22 mouse cellular contexts compared by ENCODE assay signal in genomic region chr4:59634532-59634931, GRCm38 (mm10). TPM values are rescaled to one million over a fixed set of nuclear protein-coding genes. Genes with fewer than 3 reads are reported as not detected.
DNase-seq lines count a peak whose midpoint lies in the region; ATAC-seq and TF ChIP-seq lines count a peak whose summit lies in the region.
"Had no signal": no experiment of that assay in that cellular context is flagged by ENCODE, and none has a peak within 500 bp of the region (broad histone marks: within the 10 kb centered on the region; RNA-seq: fewer than 3 reads in every experiment).

No protein-coding gene starts in this region.

- TF ChIP-seq CTCF in MEL (IDR thresholded peaks at IDR 0.05 in 2 of 3, conservative IDR thresholded peaks at IDR 0.05 in 1 of 3; ENCODE audit: control insufficient read depth in 1 of 3, insufficient read depth in 1 of 3, low read depth in 2 of 3, low read length in 3 of 3, poor library complexity in 1 of 3, severe bottlenecking in 1 of 3), result no peak

- peak; percentile 48 to 58; a peak in 3 of 4 replicates for TF ChIP-seq EP300 in MEL (IDR thresholded peaks at IDR 0.05; ENCODE audit: low read depth in 1 of 2, low read length in 2 of 2)

- no peaks in the 10 kb centered on the region for H3K27me3 ChIP-seq in MEL (ENCODE audit: control insufficient read depth in 1 of 2, insufficient read depth in 2 of 2, low read length in 2 of 2)
- H3K27me3 ChIP-seq in forebrain, embryonic 11.5 days (ENCODE audit: control insufficient read depth, insufficient read depth, low read length), result no peaks in the 10 kb centered on the region
- H3K27me3 ChIP-seq: CH12.LX, Patski had no signal

- 77% methylated on average over 1 of the region's 1 CpGs for WGBS in forebrain, embryonic 11.5 days

- H3K4me2 ChIP-seq in forebrain, embryonic 11.5 days (ENCODE audit: low read depth, low read length, severe bottlenecking), result no peak overlapping the region

- TF ChIP-seq POLR2A in MEL (IDR thresholded peaks at IDR 0.05; ENCODE audit: control insufficient read depth in 1 of 2, insufficient read depth in 1 of 2, low read depth in 1 of 2, low read length in 2 of 2, poor library complexity in 1 of 2), result no peak

- peaks cover 22 to 25% of the 10 kb centered on the region in 2 experiments for H3K4me1 ChIP-seq in MEL (ENCODE audit: control insufficient read depth in 1 of 2, insufficient read depth in 2 of 2, low read length in 2 of 2)
- H3K4me1 ChIP-seq in forebrain, embryonic 11.5 days (replicated peaks; ENCODE audit: control insufficient read depth, insufficient read depth, low read length), result peaks cover 4% of the 10 kb centered on the region

- H3K9me3 ChIP-seq in MEL (replicated peaks; ENCODE audit: insufficient read depth, low read length), result no peaks in the 10 kb centered on the region
- H3K9me3 ChIP-seq in forebrain, embryonic 11.5 days (ENCODE audit: control insufficient read depth, low read length), result no peaks in the 10 kb centered on the region
- H3K9me3 ChIP-seq: G1E had no signal

- 0 out of 2 replicates have a peak, but pooled peaks have one; percentile 11 for ATAC-seq in megakaryocyte-erythroid progenitor cell, adult 5-6 weeks (replicated peaks; ENCODE audit: low FRiP score, low TSS enrichment, poor library complexity, severe bottlenecking)
- no peak for ATAC-seq in forebrain, embryonic 11.5 days (replicated peaks; ENCODE audit: low FRiP score)
- ATAC-seq: activated CD4-positive, CD25-positive, alpha-beta regulatory T cell, adult 4 months; CD4-positive, CD25-positive, alpha-beta regulatory T cell, adult 4 months; Patski had no signal

- H3K4me3 ChIP-seq in MEL (ENCODE audit: control insufficient read depth in 1 of 2, insufficient read depth in 1 of 2, low read depth in 2 of 2, low read length in 2 of 2), result no peak overlapping the region
- H3K4me3 ChIP-seq in forebrain, embryonic 11.5 days (ENCODE audit: low read depth, low read length), result no peak overlapping the region

- no peaks in the 10 kb centered on the region; the same call in 1 of the 2 replicates for H3K79me2 ChIP-seq in MEL (ENCODE audit: control insufficient read depth, insufficient read depth, low read length, poor library complexity)

- H3K36me3 ChIP-seq in MEL (ENCODE audit: control insufficient read depth in 1 of 2, insufficient read depth in 2 of 2, low read length in 2 of 2), result peaks cover 0 to 33% of the 10 kb centered on the region in 2 experiments; a peak in 2 of 4 replicates
- H3K36me3 ChIP-seq in forebrain, embryonic 11.5 days (ENCODE audit: control insufficient read depth, insufficient read depth, low read length), result no peaks in the 10 kb centered on the region

- peak; percentile 37 for DNase-seq in heart, adult 11 months
- DNase-seq in heart, postnatal 25 days (ENCODE audit: low spot score), result no peak
- peak; percentile 35 for DNase-seq in MEL (ENCODE audit: low read depth, low spot score)
- DNase-seq in forebrain, embryonic 11.5 days (ENCODE audit: low spot score), result no peak
- DNase-seq in cerebellum, adult 9-11 months, result no peak
- DNase-seq: adrenal gland, adult 2 months; adrenal gland, adult 8-10 months; adrenal gland, postnatal 10 days; adrenal gland, postnatal 14 days; adrenal gland, postnatal 25 days; adrenal gland, postnatal 36 days; B cell, adult 2 months; cerebellum, adult 11 months; cerebellum, adult 11-12 months; cerebellum, adult 18-20 months; cerebellum, adult 2 months had no signal

- intact Hi-C loops in heart, postnatal 25 days (cut with DNase I), result no loop called here

- H3K27ac ChIP-seq in MEL (ENCODE audit: control insufficient read depth, low read depth, low read length), result no peak overlapping the region
- H3K27ac ChIP-seq in forebrain, embryonic 11.5 days (ENCODE audit: low read depth, low read length), result no peak overlapping the region

- no peak for TF ChIP-seq RAD21 in MEL (IDR thresholded peaks at IDR 0.05; ENCODE audit: low read depth, low read length)

- H3K9ac ChIP-seq in MEL (ENCODE audit: control insufficient read depth, low read depth, low read length, poor library complexity, severe bottlenecking), result no peak overlapping the region; the same call in 1 of the 2 replicates
- no peak overlapping the region for H3K9ac ChIP-seq in forebrain, embryonic 11.5 days (ENCODE audit: low read length)

TF ChIP-seq in MEL, 35 proteins besides CTCF, POLR2A, EP300 and RAD21:
- TF ChIP-seq ETS1 (IDR thresholded peaks at IDR 0.05; ENCODE audit: low read depth, low read length) (0 out of 2 replicates have a peak, but pooled peaks have one; percentile 7), TCF12 (IDR thresholded peaks at IDR 0.05; ENCODE audit: low read depth, low read length) (peak; percentile 43; the same call in 1 of the 2 replicates), ZC3H11A (IDR thresholded peaks at IDR 0.05; ENCODE audit: low read depth, low read length) (no peak), RCOR1 (IDR thresholded peaks at IDR 0.05; ENCODE audit: low read depth, low read length) (peak; percentile 69), GATA1 (IDR thresholded peaks at IDR 0.05; ENCODE audit: low read depth, low read length) (peak; percentile 69)

RNA-seq across cellular contexts. Expression of gene E130308A19Rik, which starts 8.5 kb away (rescaled TPM):
- total RNA-seq in heart, postnatal 25 days (2021), result 1 to 10 TPM; 7.1 to 7.5 TPM
- 4.0 and 5.6 TPM in 2 replicates for total RNA-seq in MEL (2012; rRNA removed)
- polyA plus RNA-seq in MEL (2012; ENCODE audit: insufficient read depth in 1 of 2, insufficient read length in 2 of 2, low read depth in 1 of 2, low replicate concordance in 2 of 2, missing spikeins in 1 of 2), result 10 to 100 TPM in 1 of 2 experiments, not detected in 1; 12.5 TPM
- total RNA-seq in megakaryocyte-erythroid progenitor cell, adult 5-6 weeks (2014; fragmentation: Nextera tagmentation), result 24.1 and 39.1 TPM in 2 replicates
- total RNA-seq in megakaryocyte-erythroid progenitor cell, adult 5-6 weeks (2017), result 9.6 and 17.0 TPM in 2 replicates
- 53.7 and 58.6 TPM in 2 replicates for polyA plus RNA-seq in forebrain, embryonic 11.5 days (2014; fragmentation: Nextera tagmentation; extraction: Ambion mirVana)

RNA-seq across cellular contexts. Expression of gene Hsdl2, which starts 53.2 kb away (rescaled TPM):
- 100 to 1,000 TPM; 221 to 227 TPM for total RNA-seq in heart, postnatal 25 days (2021)
- total RNA-seq in MEL (2012; rRNA removed), result 8.4 and 10.6 TPM in 2 replicates
- 10 to 100 TPM in 1 of 2 experiments, not detected in 1; 15.0 TPM for polyA plus RNA-seq in MEL (2012; ENCODE audit: insufficient read depth in 1 of 2, insufficient read length in 2 of 2, low read depth in 1 of 2, low replicate concordance in 2 of 2, missing spikeins in 1 of 2)
- total RNA-seq in megakaryocyte-erythroid progenitor cell, adult 5-6 weeks (2014; fragmentation: Nextera tagmentation), result 28.3 and 35.5 TPM in 2 replicates
- 48.3 and 54.6 TPM in 2 replicates for total RNA-seq in megakaryocyte-erythroid progenitor cell, adult 5-6 weeks (2017)
- 27.7 and 28.1 TPM in 2 replicates for polyA plus RNA-seq in forebrain, embryonic 11.5 days (2014; fragmentation: Nextera tagmentation; extraction: Ambion mirVana)

Comparison
In these comparisons a context has a peak if more than half of its experiments do, and no peak if none do; other contexts are left out.
1. DNase-seq: peak in heart, adult 11 months (single experiment) and MEL (single experiment); none in heart, postnatal 25 days (single experiment), forebrain, embryonic 11.5 days (single experiment) and cerebellum, adult 9-11 months (single experiment).